Mouse (Mus musculus) layer of hippocampus, adult 18-20 months (tissue): ENCODE measurements at regions not wholly inside any gene's neighbourhood (a gene's known extent, or its start where the extent isn't known, plus 50 kb on each side); places are given as distances from the start of the nearest gene placed in this dataset.
"Not testable (repeated sequence)": the region's sequence is repeated elsewhere in the genome, so short reads cannot be mapped to it uniquely, and the experiment has no call there.

Source experiments
- DNase-seq, 2 experiments: peaks; one replicate each; pipeline ENCODE4 v3.0.0; 2022; ENCODE audit warnings: low spot score in 2 of 2

- no peak for DNase-seq
Observed at GRCm38 (mm10) chr4:93583670-93584303, 248.5 kb upstream of the Tusc1 start.

- DNase-seq = no peak
Observed at GRCm38 (mm10) chr4:93579343-93579742, 244.0 kb upstream of the Tusc1 start.

DNA sequence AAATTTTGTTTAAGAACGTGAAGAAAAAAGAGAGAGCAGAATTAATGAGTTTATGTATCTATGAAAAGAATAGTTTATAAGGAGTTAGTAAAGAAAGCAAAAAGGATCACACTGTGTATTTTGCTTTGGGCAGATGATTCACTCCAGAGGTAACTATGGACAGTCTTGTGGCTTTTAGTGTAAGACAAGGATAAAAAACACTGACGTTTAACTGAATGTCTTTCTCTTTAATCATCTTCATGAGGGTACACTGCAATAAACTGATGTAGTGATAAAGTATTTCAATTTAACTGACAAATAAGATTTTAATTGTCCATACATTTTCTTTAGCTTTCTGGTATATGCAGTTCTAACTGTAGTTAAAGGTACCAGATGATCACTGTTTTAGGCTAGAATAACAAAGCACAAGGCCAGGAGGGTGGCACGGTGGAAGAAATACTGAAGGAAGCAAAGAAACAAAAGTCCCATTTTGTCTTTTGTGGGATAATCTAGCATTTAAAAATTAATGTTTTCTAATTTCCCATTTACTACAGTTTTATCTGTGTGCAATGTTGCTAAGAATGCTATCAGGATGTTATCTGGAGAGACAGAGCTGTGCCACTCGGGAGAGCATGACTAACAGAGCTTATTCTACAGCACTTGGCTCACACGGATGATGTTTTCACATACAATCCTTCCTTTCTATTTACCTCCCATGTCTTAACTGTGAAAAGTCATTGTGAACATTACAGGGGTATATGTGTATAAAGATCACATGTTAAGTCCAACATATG, 232.4 kb upstream of the Tusc1 start:
- no peak for DNase-seq

DNA sequence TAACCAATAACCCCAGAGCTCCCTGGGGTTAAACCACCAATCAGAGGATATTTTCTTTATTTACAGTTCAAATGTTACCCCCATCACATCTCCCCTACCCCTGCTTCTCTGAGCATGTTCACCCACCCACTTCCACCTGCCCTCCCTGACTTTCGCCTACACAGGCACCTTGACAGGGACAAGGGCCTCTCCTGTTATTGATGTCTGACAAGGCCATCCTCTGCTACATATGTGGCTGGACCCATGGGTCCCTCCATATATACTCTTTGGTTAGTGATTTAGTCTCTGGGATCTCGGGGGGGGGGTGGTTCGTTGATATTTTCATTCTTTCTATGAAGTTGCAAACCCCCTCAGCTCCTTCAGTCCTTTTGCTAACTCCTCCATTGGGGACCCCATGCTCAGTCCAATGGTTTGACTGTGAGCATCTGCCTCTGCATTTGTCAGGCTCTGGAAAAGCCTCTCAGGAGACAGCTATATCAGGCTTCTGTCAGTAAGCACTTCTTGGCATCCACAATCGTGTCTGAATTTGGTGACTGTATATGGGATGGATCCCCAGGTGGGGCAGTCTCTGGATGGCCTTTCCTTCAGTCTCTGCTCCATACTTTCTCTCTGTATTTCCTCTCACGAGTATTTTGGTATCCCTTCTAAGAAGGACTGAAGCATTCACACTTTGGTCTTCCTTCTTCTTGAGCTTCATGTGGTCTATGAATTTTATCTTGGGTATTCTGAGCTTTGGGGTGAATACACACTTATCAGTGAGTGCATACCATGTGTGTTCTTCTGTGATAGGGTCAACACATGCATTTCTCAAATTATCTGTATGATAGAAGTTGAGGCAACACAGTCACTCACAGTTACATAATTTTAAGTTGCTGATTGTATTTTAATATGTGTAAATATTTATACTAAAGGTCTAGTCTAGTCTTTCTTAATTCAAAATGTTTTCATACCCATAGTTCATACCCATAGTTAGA, 220.8 kb upstream of the Tusc1 start:
- DNase-seq = no peak

- not testable (repeated sequence) for DNase-seq
Observed at GRCm38 (mm10) chr4:93555181-93555580, 219.9 kb upstream of the Tusc1 start.

- no peak for DNase-seq
Observed at GRCm38 (mm10) chr4:93552489-93553160, 217.3 kb upstream of the Tusc1 start.

- peak; percentile 50 to 69 for DNase-seq
Observed at GRCm38 (mm10) chr4:93551086-93551485, 215.8 kb upstream of the Tusc1 start.

DNA sequence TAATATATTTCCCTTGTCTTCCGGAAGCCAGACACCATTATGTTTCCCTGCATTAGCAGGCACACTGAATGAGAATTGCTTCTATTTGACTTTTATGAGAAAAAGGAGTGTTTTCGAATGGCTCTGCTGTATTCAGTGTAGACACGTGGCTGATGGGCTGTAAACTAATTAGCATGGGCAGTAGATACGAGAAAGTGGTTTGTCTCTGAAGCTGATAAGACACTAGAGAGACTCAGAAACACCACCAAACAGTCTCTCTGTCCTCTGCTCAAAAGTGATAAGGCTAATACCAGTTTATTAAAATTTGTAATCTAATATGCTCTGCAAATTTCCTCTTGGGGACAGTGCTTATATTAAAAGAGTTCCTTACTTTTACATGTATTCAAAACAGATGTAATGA, 205.3 kb upstream of the Tusc1 start:
- DNase-seq = no peak

DNA sequence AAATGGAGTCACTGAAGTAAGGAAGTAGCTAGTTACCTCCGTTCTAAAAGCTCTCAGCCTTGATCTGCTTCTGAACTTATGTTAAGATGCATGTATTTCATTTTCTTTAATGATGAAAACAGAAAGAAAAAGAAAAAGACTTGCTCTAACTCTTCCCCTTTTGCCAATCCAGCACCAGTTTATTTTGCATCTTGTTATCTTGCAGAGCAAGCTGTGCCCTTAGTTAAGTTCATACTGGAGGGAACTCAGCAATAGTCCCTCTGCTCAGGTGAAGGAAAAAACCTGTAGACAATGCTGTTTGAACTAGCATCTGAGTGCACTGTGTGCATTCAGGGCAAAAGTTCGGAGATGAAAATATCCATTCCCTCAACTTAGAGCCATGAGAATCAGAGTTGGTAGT, 192.1 kb upstream of the Tusc1 start:
- DNase-seq = no peak

DNA sequence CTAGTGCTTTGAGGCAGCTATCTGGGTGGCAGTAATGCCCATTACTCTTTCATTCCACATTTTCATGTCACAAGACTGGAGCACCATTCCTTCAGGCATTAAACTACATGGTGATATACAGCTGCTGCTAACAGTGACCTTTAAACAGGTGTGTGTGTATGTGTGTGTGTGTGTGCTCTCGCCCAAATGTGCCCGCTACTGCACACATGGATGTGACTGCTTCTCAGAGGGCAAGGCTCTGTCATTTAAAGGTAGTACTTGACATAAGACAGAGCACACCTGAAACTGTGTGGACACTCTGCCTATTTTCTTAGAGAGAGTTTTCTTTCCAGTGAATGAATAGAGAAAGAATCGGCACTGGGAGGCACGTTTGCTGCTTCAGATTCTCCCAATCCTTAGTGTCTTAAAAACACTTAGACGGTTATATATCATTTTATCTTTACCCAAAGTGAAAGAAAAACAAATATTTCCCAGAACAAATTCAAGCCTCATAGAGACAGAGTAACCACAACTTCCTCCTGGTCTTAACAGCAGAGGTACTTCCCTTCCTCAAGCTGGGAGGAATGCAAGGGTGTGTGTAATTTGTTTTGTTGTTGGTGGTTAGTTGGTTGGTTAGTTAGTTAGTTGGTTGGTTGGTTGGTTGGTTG, 185.3 kb upstream of the Tusc1 start:
- DNase-seq = no peak

DNA sequence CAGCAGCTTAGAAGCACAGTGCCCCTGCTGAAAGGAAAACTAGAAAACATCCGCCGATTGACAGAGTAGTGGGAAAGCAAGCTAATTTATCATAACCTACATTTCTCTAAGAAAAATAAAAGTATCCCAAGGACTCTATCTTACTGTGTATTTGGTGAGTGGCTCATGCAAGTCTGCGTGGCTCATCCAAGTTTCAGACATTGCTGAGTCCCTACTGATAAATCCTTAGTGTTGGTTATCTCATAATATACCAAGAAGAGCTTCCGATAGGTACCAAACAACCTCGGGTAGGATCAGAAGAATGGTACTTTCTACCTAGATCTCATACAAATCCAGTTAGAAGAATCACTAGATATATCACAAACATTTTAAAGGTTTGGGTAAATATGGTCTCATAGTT, 183.6 kb upstream of the Tusc1 start:
- DNase-seq = no peak

- no peak for DNase-seq
Observed at GRCm38 (mm10) chr4:93510771-93511170, 175.5 kb upstream of the Tusc1 start.

DNA sequence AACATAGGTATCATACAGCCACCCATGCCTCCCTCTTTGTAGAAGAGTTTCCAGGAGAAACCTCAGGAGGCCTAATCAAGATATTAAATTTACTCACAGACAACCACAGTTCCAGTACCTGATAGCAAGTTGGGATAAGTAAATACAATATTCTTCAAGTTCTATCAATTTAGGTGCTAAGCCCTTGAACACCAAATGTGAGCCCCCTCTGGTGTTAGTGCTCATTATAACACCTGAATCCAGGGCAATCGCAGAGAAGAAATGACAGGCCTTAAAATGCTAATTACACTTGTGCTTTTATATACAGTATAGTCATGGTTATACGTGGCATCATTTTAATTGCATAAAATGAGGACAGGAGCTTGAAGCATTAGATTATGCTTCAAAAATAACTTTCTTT, 161.6 kb upstream of the Tusc1 start:
- DNase-seq = no peak

DNA sequence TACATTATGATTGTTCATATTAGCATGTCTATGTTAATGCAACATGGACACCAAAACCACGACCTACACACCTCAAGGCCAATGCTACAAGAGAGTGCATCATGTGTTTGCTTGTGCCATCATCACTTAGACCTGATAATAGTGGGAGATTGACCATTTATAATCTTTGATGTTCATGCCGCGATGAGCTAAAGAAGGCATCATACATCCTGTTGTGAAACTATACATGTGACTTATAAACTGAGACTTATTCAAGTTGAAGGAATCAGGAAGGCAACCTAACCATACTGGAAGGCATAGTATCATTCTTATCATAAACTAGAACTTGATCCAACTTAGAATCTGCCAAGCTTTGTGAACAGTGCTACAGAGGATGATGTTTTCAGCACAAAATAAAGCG, 159.0 kb upstream of the Tusc1 start:
- DNase-seq = no peak

GRCm38 (mm10) chr4:93493905-93494304, 158.6 kb upstream of the Tusc1 start:
- DNase-seq = no peak

DNA sequence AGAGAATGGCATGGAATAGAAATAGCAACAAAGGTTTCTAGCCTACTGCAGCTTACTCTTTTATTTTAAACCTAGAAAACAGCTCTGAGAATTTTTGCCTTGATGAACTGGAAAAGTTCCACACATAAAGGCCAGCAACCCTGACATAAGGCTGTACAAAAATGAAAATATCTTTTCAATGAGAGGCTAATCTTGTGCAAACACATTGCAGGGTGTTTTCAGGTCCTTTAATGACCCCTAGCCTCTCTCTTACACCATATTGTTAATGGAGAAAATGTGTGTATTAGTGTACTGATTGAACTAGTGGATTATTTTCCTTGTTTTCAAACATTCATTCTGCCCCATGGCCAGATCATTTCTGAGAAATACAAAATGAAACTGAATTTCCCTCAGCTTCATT, 158.0 kb upstream of the Tusc1 start:
- no peak for DNase-seq

- no peak for DNase-seq
Observed at GRCm38 (mm10) chr4:93488570-93488969, 153.3 kb upstream of the Tusc1 start.

DNA sequence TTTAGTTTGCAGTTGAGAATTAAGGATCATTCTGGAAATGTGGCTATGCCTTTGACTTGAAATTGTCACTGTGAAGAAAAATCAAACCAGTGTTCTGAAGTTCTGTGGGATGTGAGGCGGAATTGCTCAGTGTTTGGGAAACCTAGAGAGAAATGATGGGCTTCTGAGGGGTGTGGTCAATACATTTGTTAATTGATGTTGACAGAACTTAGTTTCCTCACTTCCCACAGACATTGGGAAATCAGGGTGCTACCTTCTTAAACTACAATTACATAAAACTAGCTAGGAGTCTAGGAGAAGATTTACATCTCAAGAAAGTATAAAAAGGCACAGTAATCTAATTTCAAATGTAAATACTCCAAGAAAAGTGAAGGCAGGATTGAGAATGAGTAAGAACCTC, 151.1 kb upstream of the Tusc1 start:
- DNase-seq = no peak

DNA sequence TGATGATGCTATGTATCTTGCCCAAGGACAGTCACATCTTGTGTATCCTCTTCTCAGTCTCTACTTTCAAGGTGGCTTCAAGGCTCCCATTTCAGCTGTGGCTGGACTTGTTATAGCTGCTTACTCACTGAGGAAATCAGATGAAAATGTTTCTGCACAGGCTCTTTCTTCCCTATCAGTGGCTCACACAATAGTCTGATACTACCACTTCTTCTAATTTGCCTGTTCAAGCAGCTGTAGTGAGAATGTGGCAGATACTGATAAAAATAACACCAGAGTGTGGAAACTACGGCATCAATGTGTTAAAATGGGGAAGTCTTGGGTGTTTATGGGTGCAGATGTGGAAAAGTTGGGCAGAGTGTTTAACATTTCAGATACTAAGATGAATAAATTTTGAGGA, 145.9 kb upstream of the Tusc1 start:
- no peak for DNase-seq

DNA sequence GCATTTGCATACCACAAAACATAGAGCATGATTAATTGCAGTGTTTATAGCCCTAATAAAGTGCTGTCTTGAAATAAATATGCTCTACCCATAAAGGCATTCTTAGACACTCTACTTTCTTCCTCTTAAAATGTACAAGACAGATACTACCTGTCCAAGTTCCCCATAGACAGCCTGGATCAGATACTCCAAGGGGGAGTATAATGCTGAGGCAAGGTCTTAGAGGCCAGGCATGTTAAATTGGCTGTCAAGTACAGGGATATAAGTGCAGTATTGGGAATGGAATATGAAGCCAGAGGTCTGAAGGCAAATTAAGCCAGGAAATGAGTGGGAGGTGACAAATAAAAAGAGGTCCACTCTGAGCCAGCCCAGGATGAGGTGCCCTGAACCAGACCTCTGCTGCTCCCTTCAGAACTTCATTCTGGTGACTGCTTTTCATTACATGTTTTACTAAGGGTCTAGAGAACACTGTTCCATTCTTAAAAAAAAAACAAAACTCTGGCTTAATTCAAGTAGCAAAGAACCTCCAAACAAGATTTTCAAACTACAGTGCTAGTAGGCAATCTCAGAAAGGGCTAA, 142.0 kb upstream of the Tusc1 start:
- DNase-seq = no peak
